ENCODE assay signal across 8 mouse cellular contexts in the genomic region with DNA sequence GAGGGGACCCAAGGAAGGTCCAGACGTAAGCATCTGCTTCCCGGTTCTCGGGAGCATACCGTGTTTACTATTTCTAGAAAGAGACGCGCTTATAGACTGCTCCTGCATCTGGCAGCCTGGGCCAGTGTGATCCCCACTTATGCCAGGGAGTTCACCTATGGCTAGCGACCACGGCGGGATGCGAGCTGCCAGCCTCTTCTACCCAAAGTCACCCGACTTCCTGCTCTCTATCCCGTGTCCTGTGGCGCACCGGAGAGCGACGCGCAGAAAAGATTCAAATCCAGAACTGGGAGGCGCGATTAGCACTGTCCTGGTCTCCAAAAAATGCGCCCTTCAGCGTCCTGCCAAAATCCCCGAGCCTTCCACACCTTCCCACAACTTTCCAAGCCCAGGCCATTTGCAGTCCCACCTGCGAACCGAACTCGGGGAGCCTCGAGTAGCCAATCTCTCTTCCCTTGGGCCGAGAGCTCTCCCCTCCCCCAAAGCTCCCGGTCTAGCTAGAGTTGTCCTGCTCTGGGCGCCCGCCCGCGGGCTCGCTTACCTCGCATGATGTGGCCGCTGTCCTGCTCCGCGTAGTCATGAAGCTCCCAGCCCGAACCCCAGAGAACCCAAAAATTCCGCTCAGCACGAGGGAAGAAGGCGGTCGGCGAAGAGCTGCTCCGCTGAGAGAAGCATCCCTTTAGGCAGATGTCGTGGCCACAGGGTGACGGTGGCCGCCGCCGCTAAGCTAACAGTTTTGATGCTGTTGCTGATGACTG. TPM values are rescaled to one million over a fixed set of nuclear protein-coding genes. Genes with fewer than 3 reads are reported as not detected.
DNase-seq lines count a peak whose midpoint lies in the region; ATAC-seq and TF ChIP-seq lines count a peak whose summit lies in the region.

No protein-coding gene starts in this region.

- DNase-seq in urinary bladder, postnatal 14 days (ENCODE audit: low spot score): peak; percentile 14
- no peak for DNase-seq in urinary bladder, adult 2 months (ENCODE audit: low spot score)
- DNase-seq in heart, postnatal 0 days (ENCODE audit: low spot score): no peak
- DNase-seq in kidney, postnatal 4 days: peak; percentile 46 to 64
- DNase-seq in lung, embryonic 14.5 days: peak; percentile 74
- DNase-seq in right cerebral cortex, adult 18-20 months: peak; percentile 45
- no peak for DNase-seq in thymus, adult 18-20 months

- TF ChIP-seq CTCF in heart, postnatal 0 days (IDR thresholded peaks at IDR 0.05; ENCODE audit: low read depth): no peak
- TF ChIP-seq CTCF in lung, embryonic 14.5 days (IDR thresholded peaks at IDR 0.05; ENCODE audit: low read depth): no peak

- H3K9me3 ChIP-seq in embryonic facial prominence, embryonic 15.5 days (replicated peaks): no peaks in the 10 kb centered on the region
- H3K9me3 ChIP-seq in heart, postnatal 0 days (replicated peaks; ENCODE audit: control insufficient read depth, low read length): no peaks in the 10 kb centered on the region
- H3K9me3 ChIP-seq in lung, embryonic 14.5 days (ENCODE audit: low read depth, low read length): no peaks in the 10 kb centered on the region

- TF ChIP-seq EP300 in heart, postnatal 0 days (IDR thresholded peaks at IDR 0.05; ENCODE audit: low read depth): no peak

- H3K36me3 ChIP-seq in embryonic facial prominence, embryonic 15.5 days: no peaks in the 10 kb centered on the region
- no peaks in the 10 kb centered on the region for H3K36me3 ChIP-seq in heart, postnatal 0 days (replicated peaks; ENCODE audit: control insufficient read depth, insufficient read depth, low read length)
- H3K36me3 ChIP-seq in lung, embryonic 14.5 days (ENCODE audit: insufficient read depth): no peaks in the 10 kb centered on the region

- peaks cover 7% of the 10 kb centered on the region; the same call in 1 of the 2 replicates for H3K4me1 ChIP-seq in embryonic facial prominence, embryonic 15.5 days
- H3K4me1 ChIP-seq in heart, postnatal 0 days (ENCODE audit: control insufficient read depth, insufficient read depth): peaks cover 8% of the 10 kb centered on the region; the same call in 1 of the 2 replicates
- no peaks in the 10 kb centered on the region for H3K4me1 ChIP-seq in lung, embryonic 14.5 days (ENCODE audit: insufficient read depth)

- peak overlapping the region; percentile 95 for H3K4me2 ChIP-seq in embryonic facial prominence, embryonic 15.5 days (replicated peaks)
- peak overlapping the region; percentile 81 for H3K4me2 ChIP-seq in heart, postnatal 0 days (ENCODE audit: low read depth, low read length)
- peak overlapping the region; percentile 87 for H3K4me2 ChIP-seq in lung, embryonic 14.5 days

- no peak for ATAC-seq in embryonic facial prominence, embryonic 15.5 days (ENCODE audit: insufficient number of reproducible peaks, low FRiP score, low TSS enrichment, low read depth)
- peak; percentile 37 for ATAC-seq in heart, postnatal 0 days (ENCODE audit: insufficient read depth, low read depth)
- ATAC-seq in lung, embryonic 14.5 days (ENCODE audit: insufficient read depth): peak; percentile 47

- H3K27me3 ChIP-seq in embryonic facial prominence, embryonic 15.5 days: peaks cover 28% of the 10 kb centered on the region
- H3K27me3 ChIP-seq in heart, postnatal 0 days (ENCODE audit: control insufficient read depth, insufficient read depth, low read length): peaks cover 16% of the 10 kb centered on the region
- H3K27me3 ChIP-seq in lung, embryonic 14.5 days (ENCODE audit: insufficient read depth, low read length): peaks cover 24% of the 10 kb centered on the region

- no peak overlapping the region for H3K27ac ChIP-seq in embryonic facial prominence, embryonic 15.5 days (replicated peaks)
- peak overlapping the region; percentile 61 for H3K27ac ChIP-seq in heart, postnatal 0 days (ENCODE audit: low read depth)
- no peak overlapping the region; the same call in 1 of the 2 replicates for H3K27ac ChIP-seq in lung, embryonic 14.5 days (ENCODE audit: low read depth)

- WGBS in embryonic facial prominence, embryonic 15.5 days: under 1% methylated on average over 49 of the region's 49 CpGs
- WGBS in heart, postnatal 0 days: 2% methylated on average over 49 of the region's 49 CpGs
- WGBS in lung, embryonic 14.5 days: under 1% methylated on average over 49 of the region's 49 CpGs

- peak overlapping the region; percentile 49 for H3K4me3 ChIP-seq in embryonic facial prominence, embryonic 15.5 days (replicated peaks)
- H3K4me3 ChIP-seq in heart, postnatal 0 days (ENCODE audit: low read depth, low read length): peak overlapping the region; percentile 53
- H3K4me3 ChIP-seq in lung, embryonic 14.5 days (ENCODE audit: low read depth, low read length): peak overlapping the region; percentile 49

- peak overlapping the region; percentile 9 for H3K9ac ChIP-seq in embryonic facial prominence, embryonic 15.5 days
- peak overlapping the region; percentile 40 for H3K9ac ChIP-seq in heart, postnatal 0 days (replicated peaks; ENCODE audit: low read depth, low read length)
- H3K9ac ChIP-seq in lung, embryonic 14.5 days: peak overlapping the region; percentile 40

RNA-seq across cellular contexts. Expression of a gene that starts 0.8 kb away (rescaled TPM):
- 0.07 and 0.10 TPM in 2 replicates for polyA plus RNA-seq in urinary bladder, adult 2 months (2012; rRNA removed)
- polyA plus RNA-seq in embryonic facial prominence, embryonic 15.5 days (2015; fragmentation: Nextera tagmentation; extraction: Ambion mirVana): 1.0 and 1.2 TPM in 2 replicates
- 2.0 TPM in 1 of 2 replicates, not detected in the other for total RNA-seq in heart, postnatal 0 days (2014; rRNA removed; ENCODE audit: low replicate concordance)
- 0.36 and 0.43 TPM in 2 replicates for polyA plus RNA-seq in heart, postnatal 0 days (2015; fragmentation: Nextera tagmentation; extraction: Ambion mirVana)
- 2.5 and 2.6 TPM in 2 replicates for polyA plus RNA-seq in lung, embryonic 14.5 days (2014; fragmentation: Nextera tagmentation; extraction: Ambion mirVana)

Comparison
In these comparisons a context has a peak if more than half of its experiments do, and no peak if none do; other contexts are left out.
1. DNase-seq: peak in urinary bladder, postnatal 14 days (single experiment), kidney, postnatal 4 days (2 of 2), lung, embryonic 14.5 days (single experiment) and right cerebral cortex, adult 18-20 months (single experiment); none in urinary bladder, adult 2 months (single experiment), heart, postnatal 0 days (single experiment) and thymus, adult 18-20 months (0 of 2).
2. Peak in every context shown above with its lines, with median percentiles within 50 percentile points of each other: H3K4me2 ChIP-seq, H3K4me3 ChIP-seq and H3K9ac ChIP-seq.